10 mouse cellular contexts compared by ENCODE assay signal in the genomic region with DNA sequence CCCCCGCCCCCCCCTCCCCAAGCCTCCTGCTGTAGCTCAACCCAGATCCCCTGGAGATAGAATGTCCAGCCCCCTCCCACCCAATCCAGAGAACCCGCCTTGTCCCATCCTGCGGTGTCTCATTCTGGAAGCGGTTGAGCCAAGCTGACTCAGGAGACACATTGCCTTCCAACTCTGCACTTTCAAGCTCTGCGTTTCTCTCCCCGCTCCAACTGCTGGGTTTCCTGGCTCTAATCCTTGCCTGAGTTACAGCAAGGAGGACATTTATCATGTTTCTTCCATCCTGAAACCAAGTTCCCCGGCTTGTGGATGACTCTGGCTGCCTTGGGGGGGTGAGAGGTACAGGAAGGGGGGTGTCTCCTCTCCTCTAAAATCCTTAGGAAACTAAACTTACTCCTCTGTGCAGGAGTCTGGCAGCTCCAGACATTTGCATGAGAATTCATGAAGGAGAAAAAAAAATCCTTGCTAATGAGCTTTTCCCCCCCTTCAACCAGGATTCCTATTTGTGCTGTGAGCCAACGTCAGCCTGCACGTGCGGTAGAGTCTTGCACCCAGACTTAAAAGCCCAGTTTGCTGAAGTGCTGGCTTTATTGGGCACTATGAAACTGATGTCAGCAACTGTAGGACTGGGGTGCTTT. TPM values are rescaled to one million over a fixed set of nuclear protein-coding genes. Genes with fewer than 3 reads are reported as not detected.
A peak's percentile ranks its signal among the peaks of the same experiment; 100 is the strongest.
DNase-seq lines count a peak whose midpoint lies in the region; ATAC-seq and TF ChIP-seq lines count a peak whose summit lies in the region.
"Had no signal": no experiment of that assay in that cellular context is flagged by ENCODE, and none has a peak within 500 bp of the region (broad histone marks: within the 10 kb centered on the region; RNA-seq: fewer than 3 reads in every experiment).

No protein-coding gene starts in this region.

- peak overlapping the region; percentile 48; the same call in 1 of the 2 replicates for H3K27ac ChIP-seq in lung, embryonic 14.5 days (ENCODE audit: low read depth)
- H3K27ac ChIP-seq in hindbrain, embryonic 15.5 days (replicated peaks), result no peak overlapping the region
- peak overlapping the region; percentile 48; the same call in 1 of the 2 replicates for H3K27ac ChIP-seq in stomach, embryonic 14.5 days (ENCODE audit: low read length)
- H3K27ac ChIP-seq: liver, embryonic 14.5 days had no signal

- no peak overlapping the region; the same call in 1 of the 2 replicates for H3K9ac ChIP-seq in lung, embryonic 14.5 days
- H3K9ac ChIP-seq in hindbrain, embryonic 15.5 days, result peak overlapping the region; percentile 22; the same call in 1 of the 2 replicates
- no peak overlapping the region for H3K9ac ChIP-seq in stomach, embryonic 14.5 days (replicated peaks; ENCODE audit: low read depth, low read length)
- H3K9ac ChIP-seq: liver, embryonic 14.5 days had no signal

- no peak overlapping the region for H3K4me3 ChIP-seq in lung, embryonic 14.5 days (ENCODE audit: low read depth, low read length)
- H3K4me3 ChIP-seq in hindbrain, embryonic 15.5 days, result 0 out of 2 replicates have a peak overlapping the region, but pooled peaks have one; percentile 1
- H3K4me3 ChIP-seq in stomach, embryonic 14.5 days (ENCODE audit: low read depth, low read length), result no peak overlapping the region

- H3K4me1 ChIP-seq in lung, embryonic 14.5 days (ENCODE audit: insufficient read depth), result peaks cover 18% of the 10 kb centered on the region
- peaks cover 19% of the 10 kb centered on the region for H3K4me1 ChIP-seq in hindbrain, embryonic 15.5 days (replicated peaks)
- peaks cover 21% of the 10 kb centered on the region; the same call in 1 of the 2 replicates for H3K4me1 ChIP-seq in stomach, embryonic 14.5 days (ENCODE audit: control insufficient read depth, insufficient read depth, low read length)

- H3K36me3 ChIP-seq in lung, embryonic 14.5 days (ENCODE audit: insufficient read depth), result peaks cover 16% of the 10 kb centered on the region
- no peaks in the 10 kb centered on the region for H3K36me3 ChIP-seq in hindbrain, embryonic 15.5 days
- H3K36me3 ChIP-seq in stomach, embryonic 14.5 days (ENCODE audit: control insufficient read depth, insufficient read depth, low read length), result no peaks in the 10 kb centered on the region

- no peaks in the 10 kb centered on the region for H3K27me3 ChIP-seq in lung, embryonic 14.5 days (ENCODE audit: insufficient read depth, low read length)
- H3K27me3 ChIP-seq in hindbrain, embryonic 15.5 days, result no peaks in the 10 kb centered on the region
- no peaks in the 10 kb centered on the region for H3K27me3 ChIP-seq in stomach, embryonic 14.5 days (ENCODE audit: control insufficient read depth, insufficient read depth, low read length)

- ATAC-seq in lung, embryonic 14.5 days (ENCODE audit: insufficient read depth), result no peak
- 0 out of 2 replicates have a peak, but pooled peaks have one; percentile 12 for ATAC-seq in hindbrain, embryonic 15.5 days (ENCODE audit: low FRiP score, low read depth)
- peak; percentile 58 for ATAC-seq in stomach, embryonic 14.5 days (ENCODE audit: insufficient number of reproducible peaks, insufficient read depth, low FRiP score, low read depth)
- no peak for ATAC-seq in erythroid progenitor cell, adult 5-6 weeks (replicated peaks; ENCODE audit: low FRiP score, poor library complexity, severe bottlenecking)

- H3K9me3 ChIP-seq in lung, embryonic 14.5 days (ENCODE audit: low read depth, low read length), result no peaks in the 10 kb centered on the region
- H3K9me3 ChIP-seq in hindbrain, embryonic 15.5 days, result no peaks in the 10 kb centered on the region
- H3K9me3 ChIP-seq in stomach, embryonic 14.5 days (ENCODE audit: control insufficient read depth, low read depth, low read length), result no peaks in the 10 kb centered on the region

- 13% methylated on average over 10 of the region's 10 CpGs for WGBS in lung, embryonic 14.5 days
- WGBS in hindbrain, embryonic 15.5 days, result 4% methylated on average over 10 of the region's 10 CpGs
- 7% methylated on average over 10 of the region's 10 CpGs for WGBS in stomach, embryonic 14.5 days

- peak overlapping the region; percentile 25; the same call in 1 of the 2 replicates for H3K4me2 ChIP-seq in lung, embryonic 14.5 days
- peak overlapping the region; percentile 47 for H3K4me2 ChIP-seq in hindbrain, embryonic 15.5 days
- H3K4me2 ChIP-seq in stomach, embryonic 14.5 days (replicated peaks; ENCODE audit: low read depth, low read length), result peak overlapping the region; percentile 18

- no peak for TF ChIP-seq CTCF in lung, embryonic 14.5 days (IDR thresholded peaks at IDR 0.05; ENCODE audit: low read depth)

- DNase-seq in adrenal gland, adult 2 months, result peak; percentile 50
- no peak for DNase-seq in adrenal gland, adult 8-10 months
- peak; percentile 71 for DNase-seq in lung, embryonic 14.5 days
- DNase-seq in lung, postnatal 4 days, result no peak
- no peak for DNase-seq in kidney, adult 18-20 months
- DNase-seq: cerebellum, postnatal 14 days had no signal

RNA-seq across cellular contexts. Expression of a gene that starts 21.2 kb away (rescaled TPM):
- 10 to 100 TPM; 65.5 to 84.7 TPM for total RNA-seq in adrenal gland, adult 2 months (2021)
- 8.1 and 18.4 TPM in 2 replicates for polyA plus RNA-seq in adrenal gland, adult 2 months (2012; rRNA removed)
- 10 to 100 TPM; 30.9 to 51.4 (median 43.5) TPM for total RNA-seq in adrenal gland, adult 8-10 months (2022)
- polyA plus RNA-seq in lung, embryonic 14.5 days (2014; fragmentation: Nextera tagmentation; extraction: Ambion mirVana), result 49.7 and 50.8 TPM in 2 replicates
- polyA plus RNA-seq in hindbrain, embryonic 15.5 days (2015; fragmentation: Nextera tagmentation; extraction: Ambion mirVana), result 50.9 and 55.2 TPM in 2 replicates
- polyA plus RNA-seq in stomach, embryonic 14.5 days (2014; fragmentation: Nextera tagmentation; extraction: Ambion mirVana), result 47.6 and 50.3 TPM in 2 replicates
- 29.9 and 46.5 TPM in 2 replicates for total RNA-seq in erythroid progenitor cell, adult 5-6 weeks (2015; ENCODE audit: low replicate concordance)
- total RNA-seq in erythroid progenitor cell, adult 5-6 weeks (2017; ENCODE audit: low replicate concordance), result 3.0 and 5.6 TPM in 2 replicates

Comparison
In these comparisons a context has a peak if more than half of its experiments do, and no peak if none do; other contexts are left out.
1. DNase-seq: peak in adrenal gland, adult 2 months (single experiment) and lung, embryonic 14.5 days (single experiment); none in adrenal gland, adult 8-10 months (single experiment), lung, postnatal 4 days (0 of 2) and kidney, adult 18-20 months (single experiment).
2. ATAC-seq: peak in hindbrain, embryonic 15.5 days (single experiment) and stomach, embryonic 14.5 days (single experiment); none in lung, embryonic 14.5 days (single experiment) and erythroid progenitor cell, adult 5-6 weeks (single experiment).
3. Peak in every context shown above with its lines, with median percentiles within 50 percentile points of each other: H3K4me2 ChIP-seq.